Mouse (Mus musculus): ENCODE measurements around the gene Leap2. TPM values are rescaled to one million over a fixed set of nuclear protein-coding genes. Genes with fewer than 3 reads are reported as not detected.

The Leap2 gene
- polyA plus RNA-seq (2017; shearing (Covaris generic)), result not detected

DNA sequence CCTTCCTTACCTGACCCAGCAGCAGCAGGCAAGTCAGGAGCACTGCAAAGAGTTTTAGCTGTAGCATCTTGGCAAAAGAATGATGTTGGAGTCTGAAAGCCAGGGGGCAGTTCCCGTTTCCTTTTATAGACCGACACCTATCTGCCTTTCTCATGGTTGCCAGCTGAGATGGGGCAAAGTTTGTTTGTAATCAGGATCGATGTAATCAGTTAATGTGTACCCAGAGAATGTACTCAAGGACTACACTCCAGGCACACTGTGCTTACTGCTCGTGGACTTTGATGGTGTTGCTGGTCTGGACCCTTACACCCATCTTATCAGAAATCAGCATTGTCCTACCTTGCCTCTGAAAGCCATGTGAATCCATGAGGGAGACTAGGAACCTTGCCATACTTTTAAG is at the start of gene Leap2:
Gene Leap2 (minus strand): TSS at position 135 of the 400 bp plus-strand sequence.

DNA sequence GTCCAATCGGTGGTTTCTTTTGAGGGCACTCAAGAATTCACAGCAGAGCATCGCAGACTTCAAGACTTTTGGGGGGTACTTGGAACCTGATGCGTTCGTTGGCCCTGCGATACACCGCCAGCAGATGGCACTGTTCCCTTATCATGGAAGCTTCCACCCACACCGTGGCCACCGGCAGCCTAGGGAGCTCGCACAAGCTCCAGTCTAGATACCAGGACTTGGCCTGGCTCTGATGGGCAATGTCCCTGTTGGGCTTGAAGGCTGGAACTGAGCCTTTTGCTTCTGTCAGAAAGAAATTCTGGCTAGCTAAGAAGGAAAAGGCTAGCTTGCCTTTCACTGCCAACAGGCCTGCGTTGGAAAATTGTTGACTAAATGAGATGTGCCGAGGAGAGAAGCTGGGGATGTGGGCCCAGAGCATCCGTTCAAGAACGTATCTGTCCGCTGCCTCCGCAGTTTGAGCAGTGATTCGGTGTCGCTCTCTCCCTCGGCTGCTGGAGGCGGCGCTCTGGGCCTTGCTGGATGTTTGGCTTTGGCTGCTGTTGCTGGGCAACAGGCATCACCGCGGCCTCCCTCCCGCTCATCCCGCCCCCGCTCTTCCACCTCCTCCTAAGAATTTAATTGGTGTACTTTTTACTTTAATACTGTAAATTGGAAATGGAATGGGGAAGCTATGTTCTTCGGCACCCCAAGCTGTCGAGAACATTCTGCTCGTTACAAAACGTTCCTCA is 47.2 kb upstream of the Leap2 start, which contains the start of gene Gm9837:
Gene Gm9837 (minus strand): TSS at position 512 of the 728 bp plus-strand sequence.

DNA sequence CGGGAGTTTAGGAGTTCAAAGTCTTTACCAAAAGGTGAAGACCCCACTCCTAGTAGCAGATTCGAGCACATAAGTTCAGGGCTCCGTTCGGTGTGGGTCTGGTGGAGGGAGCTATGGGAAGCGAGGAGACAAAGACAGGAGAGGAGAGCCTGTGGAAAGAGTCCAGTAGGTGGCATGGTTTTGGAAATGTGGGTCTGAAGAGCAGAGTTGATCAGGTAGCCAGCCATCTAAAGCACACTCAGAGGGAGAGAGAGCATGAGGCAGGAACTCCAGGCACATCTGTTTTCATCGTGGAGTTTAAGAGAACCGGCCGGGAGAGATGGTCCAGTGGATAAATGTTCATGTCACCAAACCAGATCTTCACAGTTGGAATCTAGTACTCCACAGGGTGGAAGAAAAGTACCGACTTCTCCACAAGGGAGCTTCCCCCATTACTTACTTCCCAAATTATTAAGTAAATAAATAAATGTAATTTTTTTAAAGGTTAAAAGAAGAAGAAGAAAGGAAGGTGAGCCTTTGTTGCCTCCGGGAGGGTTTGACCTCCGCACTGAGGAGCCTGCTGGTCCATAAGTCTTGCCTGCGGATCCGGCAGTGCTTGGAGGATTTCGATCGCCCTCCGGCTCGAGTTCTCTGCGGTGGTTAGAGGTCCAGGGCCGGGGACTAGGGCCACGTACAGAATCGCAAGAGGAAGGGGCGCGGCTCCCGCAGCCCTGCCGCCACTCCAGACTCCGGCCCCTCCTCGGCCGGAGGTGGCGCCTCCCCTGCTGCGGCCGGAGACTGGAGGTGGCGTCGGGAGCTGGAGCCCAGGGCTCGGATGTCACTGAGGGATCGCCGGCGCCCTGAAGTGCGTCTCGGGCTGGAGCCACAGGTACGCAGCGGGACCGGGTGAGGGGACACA is 33.8 kb upstream of the Leap2 start, which contains the start of the genes Gm10447 and Shroom1:
Gene Gm10447 (minus strand): TSS at position 637 of the 898 bp plus-strand sequence.
Gene Shroom1 (plus strand): TSS at position 732 of the 898 bp plus-strand sequence.

DNA sequence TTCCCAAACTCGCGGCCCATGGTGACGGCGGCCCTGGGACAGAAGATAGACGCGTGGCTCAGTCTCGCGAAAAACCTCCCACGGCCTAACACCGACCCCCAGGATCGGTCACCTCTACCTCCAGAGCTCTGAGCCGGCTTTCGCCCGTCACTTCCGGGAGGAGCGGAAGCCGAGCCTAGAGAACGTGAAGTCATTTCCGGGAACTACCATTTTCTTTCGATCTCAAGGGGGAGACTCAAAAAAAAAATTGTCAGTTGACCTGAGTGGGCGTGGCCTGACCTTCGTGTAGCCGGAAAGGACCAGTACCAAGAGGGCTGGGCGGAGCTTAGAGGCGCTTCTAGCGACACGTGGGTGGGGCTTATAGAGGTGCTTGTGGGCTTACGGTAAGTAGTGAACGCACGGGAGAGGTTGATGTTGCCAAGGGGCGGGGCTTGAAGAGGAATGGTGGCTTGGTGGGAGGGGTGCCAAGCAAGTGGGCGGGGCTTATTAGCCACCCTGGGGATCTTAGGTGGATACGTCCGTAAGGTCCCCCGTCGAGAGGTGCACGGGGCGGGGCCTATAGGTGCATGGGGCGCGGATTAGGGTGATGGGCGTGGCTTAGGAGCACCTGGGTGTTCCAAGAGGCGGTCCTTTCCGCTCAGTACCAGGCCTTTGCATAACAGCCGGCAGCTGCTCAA is 7.8 kb upstream of the Leap2 start, which contains the start of the genes Uqcrq and Gdf9:
Gene Uqcrq (minus strand): TSS at position 162 of the 677 bp plus-strand sequence.
Gene Gdf9 (plus strand): TSS at position 354 of the 677 bp plus-strand sequence.

Other genes with a start within 250 kb of the Leap2 start
- gene Hspa4, start 122.7 kb downstream of the Leap2 start, polyA plus RNA-seq (2017; shearing (Covaris generic)), result 100 to 1,000 TPM; 113 to 115 TPM
- gene Zcchc10, start 98.5 kb downstream of the Leap2 start, polyA plus RNA-seq (2017; shearing (Covaris generic)), result 10 to 100 TPM; 31.2 to 35.2 TPM
- 100 to 1,000 TPM; 129 to 157 TPM for gene Aff4, start 72.3 kb downstream of the Leap2 start, polyA plus RNA-seq (2017; shearing (Covaris generic))
- 100 to 1,000 TPM; 252 to 276 TPM for gene Uqcrq, start 7.7 kb upstream of the Leap2 start, polyA plus RNA-seq (2017; shearing (Covaris generic))
- 1 to 10 TPM in 1 of 2 experiments, under 1 TPM in 1; 0.24 to 3.1 TPM for gene Gdf9, start 7.9 kb upstream of the Leap2 start, polyA plus RNA-seq (2017; shearing (Covaris generic))
- gene Gm10447, start 33.9 kb upstream of the Leap2 start, polyA plus RNA-seq (2017; shearing (Covaris generic)), result 1 to 10 TPM in 1 of 2 experiments, not detected in 1; 1.3 TPM
- gene Shroom1, start 34.0 kb upstream of the Leap2 start, polyA plus RNA-seq (2017; shearing (Covaris generic)), result under 1 TPM in 1 of 2 experiments, not detected in 1; 0.37 TPM
- under 1 TPM in 1 of 2 experiments, not detected in 1; 0.80 TPM for gene Gm9837, start 47.3 kb upstream of the Leap2 start, polyA plus RNA-seq (2017; shearing (Covaris generic))
- not detected for gene Gm9945, start 57.0 kb upstream of the Leap2 start, polyA plus RNA-seq (2017; shearing (Covaris generic))
- gene Sowaha, start 57.1 kb upstream of the Leap2 start, polyA plus RNA-seq (2017; shearing (Covaris generic)), result not detected
- 10 to 100 TPM in 1 of 2 experiments, 1 to 10 TPM in 1; 3.6 to 20.4 TPM for gene Sept8, start 96.1 kb upstream of the Leap2 start, polyA plus RNA-seq (2017; shearing (Covaris generic))
- gene Kif3a, start 144.2 kb upstream of the Leap2 start, polyA plus RNA-seq (2017; shearing (Covaris generic)), result 1 to 10 TPM; 7.6 to 7.9 TPM
- gene Il4, start 195.5 kb upstream of the Leap2 start, polyA plus RNA-seq (2017; shearing (Covaris generic)), result 100 to 1,000 TPM in 1 of 2 experiments, 1 to 10 TPM in 1; 4.6 to 100 TPM
- gene Il13, start 211.5 kb upstream of the Leap2 start, polyA plus RNA-seq (2017; shearing (Covaris generic)), result under 1 TPM in 1 of 2 experiments, not detected in 1; 0.39 TPM

Data from inflammation-experienced regulatory T-cells (primary cell).